Mouse (Mus musculus): ENCODE data around the gene Dazap1. TPM values are rescaled to one million over a fixed set of nuclear protein-coding genes. Genes with fewer than 3 reads are reported as not detected.
A peak's percentile ranks its signal among the peaks of the same experiment; 100 is the strongest.

The Dazap1 gene
- total RNA-seq, 4 experiments from 2014 or later: 72.3 to 125 (median 90.3) TPM

- DNase-seq: no peak
Observed at GRCm38 (mm10) chr10:80324120-80325037, 63.1 kb downstream of the Dazap1 start.

GRCm38 (mm10) chr10:80325045-80325444 is 63.8 kb downstream of the Dazap1 start:
- DNase-seq: no peak

- DNase-seq: peak; percentile 98
Observed at GRCm38 (mm10) chr10:80329273-80330081, 68.2 kb downstream of the Dazap1 start, which contains the start of the genes Pcsk4 and Reep6. Gene Pcsk4, minus strand, starts transcription at chr10:80329498. Gene Reep6, plus strand, starts transcription at chr10:80329953.

- DNase-seq: no peak
Observed at GRCm38 (mm10) chr10:80330084-80330483, 68.8 kb downstream of the Dazap1 start.

- DNase-seq: no peak
Observed at GRCm38 (mm10) chr10:80330888-80331287, 69.6 kb downstream of the Dazap1 start.

- DNase-seq: no peak
Observed at GRCm38 (mm10) chr10:80331636-80332524, 70.6 kb downstream of the Dazap1 start.

GRCm38 (mm10) chr10:80332525-80332989 is 71.3 kb downstream of the Dazap1 start:
- DNase-seq: no peak

GRCm38 (mm10) chr10:80336263-80336662 is 75.0 kb downstream of the Dazap1 start:
- DNase-seq: no peak

Small RNAs within 50 kb of the gene (microRNA-seq; reads per million reads assigned to microRNA genes)
- 0 to 0.84 reads per million in 2 experiments for gene Mir6911

Other genes with a start within 250 kb of the Dazap1 start
- 10 to 100 TPM in 2 of 4 experiments, 1 to 10 TPM in 2; 6.4 to 10.6 (median 8.5) TPM for gene Arhgap45, start 244.8 kb upstream of the Dazap1 start, total RNA-seq (2022)
- 100 to 1,000 TPM in 1 of 4 experiments, 10 to 100 TPM in 3; 79.1 to 104 (median 94.4) TPM for gene Polr2e, start 221.7 kb upstream of the Dazap1 start, total RNA-seq (2022)
- 100 to 1,000 TPM; 697 to 776 (median 769) TPM for gene Gpx4, start 214.3 kb upstream of the Dazap1 start, total RNA-seq (2022)
- 10 to 100 TPM; 27.4 to 54.8 (median 45.1) TPM for gene Sbno2, start 155.9 kb upstream of the Dazap1 start, total RNA-seq (2022)
- 100 to 1,000 TPM; 127 to 146 (median 143) TPM for gene Stk11, start 145.7 kb upstream of the Dazap1 start, total RNA-seq (2022)
- 100 to 1,000 TPM; 380 to 452 (median 425) TPM for gene Atp5d, start 122.9 kb upstream of the Dazap1 start, total RNA-seq (2022)
- gene Cbarp, start 120.7 kb upstream of the Dazap1 start, total RNA-seq (2022): 10 to 100 TPM; 58.4 to 92.4 (median 81.9) TPM
- 100 to 1,000 TPM in 1 of 4 experiments, 10 to 100 TPM in 3; 56.4 to 145 (median 90.1) TPM for gene Midn, start 113.2 kb upstream of the Dazap1 start, total RNA-seq (2022)
- gene Cirbp, start 95.5 kb upstream of the Dazap1 start, total RNA-seq (2022): 100 to 1,000 TPM in 3 of 4 experiments, 10 to 100 TPM in 1; 44.2 to 234 (median 162) TPM
- 10 to 100 TPM; 18.1 to 22.1 (median 21.7) TPM for gene 1600002K03Rik, start 88.5 kb upstream of the Dazap1 start, total RNA-seq (2022)
- 1 to 10 TPM; 2.4 to 5.2 (median 3.3) TPM for gene Efna2, start 82.0 kb upstream of the Dazap1 start, total RNA-seq (2022)
- 10 to 100 TPM; 26.5 to 41.6 (median 32.9) TPM for gene Mum1, start 35.1 kb upstream of the Dazap1 start, total RNA-seq (2022)
- 100 to 1,000 TPM; 192 to 257 (median 232) TPM for gene Ndufs7, start 12.4 kb upstream of the Dazap1 start, total RNA-seq (2022)
- gene Gamt, start 474 bp upstream of the Dazap1 start, total RNA-seq (2022): 100 to 1,000 TPM; 238 to 291 (median 243) TPM
- 1,000 to 10,000 TPM; 1,106 to 1,181 (median 1,155) TPM for gene Rps15, start 31.0 kb downstream of the Dazap1 start, total RNA-seq (2022)
- gene Apc2, start 34.5 kb downstream of the Dazap1 start, total RNA-seq (2022): 1 to 10 TPM; 1.5 to 6.8 (median 4.3) TPM
- gene 2310011J03Rik, start 59.1 kb downstream of the Dazap1 start, total RNA-seq (2022): 10 to 100 TPM; 34.7 to 40.0 (median 35.4) TPM
- gene Pcsk4, start 68.0 kb downstream of the Dazap1 start, total RNA-seq (2022): 1 to 10 TPM; 3.5 to 8.2 (median 5.8) TPM
- 1 to 10 TPM; 5.1 to 6.6 (median 5.9) TPM for gene Reep6, start 68.5 kb downstream of the Dazap1 start, total RNA-seq (2022)
- 10 to 100 TPM in 2 of 4 experiments, 1 to 10 TPM in 2; 9.2 to 11.1 (median 10.3) TPM for gene Adamtsl5, start 86.9 kb downstream of the Dazap1 start, total RNA-seq (2022)
- 1 to 10 TPM in 1 of 4 experiments, under 1 TPM in 3; 0.21 to 1.3 (median 0.41) TPM for gene Plk5, start 95.0 kb downstream of the Dazap1 start, total RNA-seq (2022)
- 10 to 100 TPM; 17.4 to 21.6 (median 20.8) TPM for gene Mex3d, start 126.2 kb downstream of the Dazap1 start, total RNA-seq (2022)
- gene Mbd3, start 138.1 kb downstream of the Dazap1 start, total RNA-seq (2022): 100 to 1,000 TPM; 147 to 161 (median 156) TPM
- 100 to 1,000 TPM; 515 to 715 (median 604) TPM for gene Uqcr11, start 145.3 kb downstream of the Dazap1 start, total RNA-seq (2022)
- gene Tcf3, start 172.2 kb downstream of the Dazap1 start, total RNA-seq (2022): 10 to 100 TPM; 56.7 to 75.7 (median 66.8) TPM
- gene Onecut3, start 233.3 kb downstream of the Dazap1 start, total RNA-seq (2022): not detected